8 mouse cellular contexts compared by ENCODE assay signal in genomic region chr2:3474861-3475283, GRCm38 (mm10). TPM values are rescaled to one million over a fixed set of nuclear protein-coding genes. Genes with fewer than 3 reads are reported as not detected.
DNase-seq lines count a peak whose midpoint lies in the region; ATAC-seq and TF ChIP-seq lines count a peak whose summit lies in the region.

Gene Suv39h2 (minus strand): TSS chr2:3475031.

- peaks cover 21% of the 10 kb centered on the region for H3K4me1 ChIP-seq in E14TG2a.4 (replicated peaks; ENCODE audit: low read depth, low read length)
- peaks cover 15% of the 10 kb centered on the region for H3K4me1 ChIP-seq in forebrain, embryonic 12.5 days
- 0 out of 2 replicates have a peak, but pooled peaks cover 8% of the 10 kb centered on the region for H3K4me1 ChIP-seq in heart, postnatal 0 days (ENCODE audit: control insufficient read depth, insufficient read depth)
- H3K4me1 ChIP-seq in liver, embryonic 16.5 days (ENCODE audit: control insufficient read depth, low read depth, low read length) = peaks cover 13% of the 10 kb centered on the region
- H3K4me1 ChIP-seq in neural tube, embryonic 13.5 days (replicated peaks) = peaks cover 20% of the 10 kb centered on the region
- H3K4me1 ChIP-seq in testis, adult 2 months (ENCODE audit: control insufficient read depth, insufficient read depth, low read length) = no peaks in the 10 kb centered on the region; the same call in none of the 2 replicates

- TF ChIP-seq CTCF in E14TG2a.4 (conservative IDR thresholded peaks at IDR 0.05; ENCODE audit: low read length) = no peak
- no peak for TF ChIP-seq CTCF in heart, postnatal 0 days (IDR thresholded peaks at IDR 0.05; ENCODE audit: low read depth)
- TF ChIP-seq CTCF in testis, adult 2 months (IDR thresholded peaks at IDR 0.05; ENCODE audit: control insufficient read depth, insufficient read depth, insufficient replicate concordance, low read depth, low read length) = no peak

- peak within 1 kb of the TSS; percentile 62 for H3K4me2 ChIP-seq in forebrain, embryonic 12.5 days
- peak within 1 kb of the TSS; percentile 98 for H3K4me2 ChIP-seq in heart, postnatal 0 days (ENCODE audit: low read depth, low read length)
- peak within 1 kb of the TSS; percentile 73 for H3K4me2 ChIP-seq in liver, embryonic 16.5 days (ENCODE audit: low read depth, low read length)
- H3K4me2 ChIP-seq in neural tube, embryonic 13.5 days = peak within 1 kb of the TSS; percentile 77

- under 1% methylated on average over 42 of the region's 42 CpGs for WGBS in forebrain, embryonic 12.5 days
- 0% methylated on average over 42 of the region's 42 CpGs for WGBS in heart, postnatal 0 days
- whole genome bisulfite sequencing in liver, embryonic 16.5 days (ENCODE audit: insufficient replicate concordance) = under 1% methylated on average over 42 of the region's 42 CpGs
- WGBS in neural tube, embryonic 13.5 days = 0% methylated on average over 29 of the region's 42 CpGs

- ATAC-seq in forebrain, embryonic 12.5 days (ENCODE audit: low FRiP score) = peak; percentile 97
- ATAC-seq in heart, postnatal 0 days (ENCODE audit: insufficient read depth, low read depth) = peak; percentile 100
- peak; percentile 98 for ATAC-seq in liver, embryonic 16.5 days (ENCODE audit: low read depth)
- peak; percentile 97 for ATAC-seq in neural tube, embryonic 13.5 days (ENCODE audit: low read depth)

- DNase-seq in c-Kit-positive CD71-positive TER-119-positive erythroid progenitor cells, embryonic 14.5 days (ENCODE audit: low spot score) = peak; percentile 94
- peak; percentile 96 for DNase-seq in heart, postnatal 0 days (ENCODE audit: low spot score)
- peak; percentile 99 for DNase-seq in kidney, postnatal 4 days

- TF ChIP-seq POLR2A in testis, adult 2 months (IDR thresholded peaks at IDR 0.05; ENCODE audit: control insufficient read depth, low read depth, low read length) = peak; percentile 96

- no peak for TF ChIP-seq EP300 in heart, postnatal 0 days (IDR thresholded peaks at IDR 0.05; ENCODE audit: low read depth)

- H3K36me3 ChIP-seq in E14TG2a.4 (ENCODE audit: insufficient read depth, low read length) = peaks cover 25% of the 10 kb centered on the region
- H3K36me3 ChIP-seq in forebrain, embryonic 12.5 days (replicated peaks) = peaks cover 12% of the 10 kb centered on the region; the same call in 1 of the 2 replicates
- no peaks in the 10 kb centered on the region for H3K36me3 ChIP-seq in heart, postnatal 0 days (replicated peaks; ENCODE audit: control insufficient read depth, insufficient read depth, low read length)
- H3K36me3 ChIP-seq in liver, embryonic 16.5 days (ENCODE audit: control insufficient read depth, insufficient read depth) = peaks cover 4% of the 10 kb centered on the region; the same call in 1 of the 2 replicates
- H3K36me3 ChIP-seq in neural tube, embryonic 13.5 days = no peaks in the 10 kb centered on the region
- H3K36me3 ChIP-seq in testis, adult 2 months (ENCODE audit: control insufficient read depth, insufficient read depth, low read length) = no peaks in the 10 kb centered on the region

- peaks cover 4% of the 10 kb centered on the region; the same call in 1 of the 2 replicates for H3K9me3 ChIP-seq in E14TG2a.4 (ENCODE audit: low read length)
- peaks cover 5% of the 10 kb centered on the region for H3K9me3 ChIP-seq in forebrain, embryonic 12.5 days
- no peaks in the 10 kb centered on the region for H3K9me3 ChIP-seq in heart, postnatal 0 days (replicated peaks; ENCODE audit: control insufficient read depth, low read length)
- H3K9me3 ChIP-seq in liver, embryonic 16.5 days (replicated peaks; ENCODE audit: control insufficient read depth, low read length) = no peaks in the 10 kb centered on the region
- H3K9me3 ChIP-seq in neural tube, embryonic 13.5 days = no peaks in the 10 kb centered on the region

- peak within 1 kb of the TSS; percentile 96 for H3K27ac ChIP-seq in forebrain, embryonic 12.5 days
- peak within 1 kb of the TSS; percentile 79 for H3K27ac ChIP-seq in heart, postnatal 0 days (ENCODE audit: low read depth)
- peak within 1 kb of the TSS; percentile 91 for H3K27ac ChIP-seq in liver, embryonic 16.5 days (ENCODE audit: low read length)
- H3K27ac ChIP-seq in neural tube, embryonic 13.5 days (replicated peaks) = peak within 1 kb of the TSS; percentile 91
- H3K27ac ChIP-seq in testis, adult 2 months (ENCODE audit: control insufficient read depth, insufficient read depth, low read depth, low read length) = peak within 1 kb of the TSS; percentile 94

- peak within 1 kb of the TSS; percentile 93 for H3K4me3 ChIP-seq in E14TG2a.4 (replicated peaks; ENCODE audit: low read length)
- H3K4me3 ChIP-seq in forebrain, embryonic 12.5 days (replicated peaks) = peak within 1 kb of the TSS; percentile 96
- peak within 1 kb of the TSS; percentile 96 for H3K4me3 ChIP-seq in heart, postnatal 0 days (ENCODE audit: low read depth, low read length)
- peak within 1 kb of the TSS; percentile 86 for H3K4me3 ChIP-seq in liver, embryonic 16.5 days (ENCODE audit: low read depth, low read length)
- H3K4me3 ChIP-seq in neural tube, embryonic 13.5 days = peak within 1 kb of the TSS; percentile 96
- peak within 1 kb of the TSS; percentile 94 for H3K4me3 ChIP-seq in testis, adult 2 months (ENCODE audit: control insufficient read depth, low read depth, low read length)

- H3K9ac ChIP-seq in forebrain, embryonic 12.5 days = peak within 1 kb of the TSS; percentile 88
- peak within 1 kb of the TSS; percentile 72 for H3K9ac ChIP-seq in heart, postnatal 0 days (replicated peaks; ENCODE audit: low read depth, low read length)
- H3K9ac ChIP-seq in liver, embryonic 16.5 days (ENCODE audit: low read depth, low read length) = peak within 1 kb of the TSS; percentile 83
- H3K9ac ChIP-seq in neural tube, embryonic 13.5 days = peak within 1 kb of the TSS; percentile 81

- peaks cover 9% of the 10 kb centered on the region for H3K27me3 ChIP-seq in E14TG2a.4 (ENCODE audit: insufficient read depth, low read length)
- no peaks in the 10 kb centered on the region for H3K27me3 ChIP-seq in forebrain, embryonic 12.5 days
- H3K27me3 ChIP-seq in heart, postnatal 0 days (ENCODE audit: control insufficient read depth, insufficient read depth, low read length) = no peaks in the 10 kb centered on the region
- H3K27me3 ChIP-seq in liver, embryonic 16.5 days (ENCODE audit: control insufficient read depth, insufficient read depth, low read depth, low read length) = no peaks in the 10 kb centered on the region
- H3K27me3 ChIP-seq in neural tube, embryonic 13.5 days = no peaks in the 10 kb centered on the region
- no peaks in the 10 kb centered on the region for H3K27me3 ChIP-seq in testis, adult 2 months (ENCODE audit: control insufficient read depth, insufficient read depth, low read length)

RNA-seq across cellular contexts. Expression of gene Suv39h2, which starts in this region (rescaled TPM):
- 37.8 and 40.3 TPM in 2 replicates for polyA plus RNA-seq in forebrain, embryonic 12.5 days (2016; fragmentation: Nextera tagmentation; extraction: Ambion mirVana)
- total RNA-seq in heart, postnatal 0 days (2014; rRNA removed; ENCODE audit: low replicate concordance) = 1.7 and 2.7 TPM in 2 replicates
- polyA plus RNA-seq in heart, postnatal 0 days (2015; fragmentation: Nextera tagmentation; extraction: Ambion mirVana) = 2.1 and 2.2 TPM in 2 replicates
- 3.7 and 4.0 TPM in 2 replicates for polyA plus RNA-seq in liver, embryonic 16.5 days (2015; fragmentation: Nextera tagmentation; extraction: Ambion mirVana)
- polyA plus RNA-seq in neural tube, embryonic 13.5 days (2015; fragmentation: Nextera tagmentation; extraction: Ambion mirVana) = 10.4 and 12.8 TPM in 2 replicates
- 5.5 and 8.2 TPM in 2 replicates for polyA plus RNA-seq in testis, adult 2 months (2012; rRNA removed)

Comparison
In these comparisons a context has a peak if more than half of its experiments do, and no peak if none do; other contexts are left out.
1. Peak in every context shown above with its lines: DNase-seq, ATAC-seq, H3K4me3 ChIP-seq and H3K27ac ChIP-seq.